Comparison of ENCODE assay signal across 30 mouse cellular contexts in the genomic region with DNA sequence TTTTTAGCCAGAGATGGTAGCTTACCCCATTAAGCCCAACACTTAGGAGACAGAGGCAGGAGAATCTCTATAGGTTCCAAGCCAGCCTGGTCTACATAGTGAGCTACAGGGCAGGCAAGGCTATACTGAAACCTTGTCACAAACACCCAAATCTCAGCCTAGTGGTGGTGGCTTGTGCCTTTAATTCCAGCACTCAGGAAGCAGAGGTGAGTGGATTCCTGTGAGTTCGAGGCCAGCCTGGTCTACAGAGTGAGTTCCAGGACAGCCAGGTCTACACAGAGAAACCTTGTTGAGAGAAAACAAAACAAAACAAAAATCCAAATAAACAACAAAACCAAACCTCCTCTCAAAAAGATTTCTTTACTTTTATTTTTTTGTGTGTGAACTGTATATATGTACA. TPM values are rescaled to one million over a fixed set of nuclear protein-coding genes. Genes with fewer than 3 reads are reported as not detected.
"Had no signal": no experiment of that assay in that cellular context is flagged by ENCODE, and none has a peak within 500 bp of the region (broad histone marks: within the 10 kb centered on the region; RNA-seq: fewer than 3 reads in every experiment).

No protein-coding gene starts in this region.

- H3K9me3 ChIP-seq: embryonic facial prominence, embryonic 10.5 days; embryonic facial prominence, embryonic 12.5 days; embryonic facial prominence, embryonic 13.5 days; embryonic facial prominence, embryonic 15.5 days; forebrain, embryonic 10.5 days; forebrain, embryonic 12.5 days; forebrain, embryonic 13.5 days; forebrain, embryonic 15.5 days had no signal

- H3K4me2 ChIP-seq: embryonic facial prominence, embryonic 12.5 days; embryonic facial prominence, embryonic 13.5 days; embryonic facial prominence, embryonic 15.5 days; forebrain, embryonic 12.5 days; forebrain, embryonic 13.5 days; forebrain, embryonic 15.5 days had no signal

- H3K27ac ChIP-seq: embryonic facial prominence, embryonic 10.5 days; embryonic facial prominence, embryonic 12.5 days; embryonic facial prominence, embryonic 13.5 days; embryonic facial prominence, embryonic 15.5 days; forebrain, embryonic 10.5 days; forebrain, embryonic 12.5 days; forebrain, embryonic 13.5 days; forebrain, embryonic 15.5 days; gastrocnemius, adult 2 months; heart, adult 2 months had no signal

- H3K27me3 ChIP-seq: forebrain, embryonic 12.5 days; forebrain, embryonic 13.5 days; forebrain, embryonic 15.5 days had no signal

- ATAC-seq: forebrain, embryonic 13.5 days; forebrain, embryonic 14.5 days; forebrain, embryonic 15.5 days; forebrain, embryonic 16.5 days; forebrain, postnatal 0 days had no signal

- H3K9ac ChIP-seq: embryonic facial prominence, embryonic 12.5 days; embryonic facial prominence, embryonic 13.5 days; embryonic facial prominence, embryonic 15.5 days; forebrain, embryonic 12.5 days; forebrain, embryonic 13.5 days; forebrain, embryonic 15.5 days; forebrain, postnatal 0 days had no signal

- H3K4me3 ChIP-seq: embryonic facial prominence, embryonic 10.5 days; embryonic facial prominence, embryonic 12.5 days; embryonic facial prominence, embryonic 13.5 days; embryonic facial prominence, embryonic 15.5 days; erythroblast, embryonic 14.5 days; forebrain, embryonic 10.5 days; forebrain, embryonic 12.5 days; forebrain, embryonic 13.5 days; forebrain, embryonic 15.5 days; gastrocnemius, adult 2 months; heart, adult 2 months had no signal

- H3K36me3 ChIP-seq: embryonic facial prominence, embryonic 10.5 days; embryonic facial prominence, embryonic 12.5 days; embryonic facial prominence, embryonic 13.5 days; embryonic facial prominence, embryonic 15.5 days had no signal

- DNase-seq: cerebellum, adult 2 months; cerebellum, adult 8-10 months; cerebellum, adult 9-10 months; cerebellum, adult 9-11 months; cerebellum, postnatal 10 days; cerebellum, postnatal 14 days; cerebellum, postnatal 25 days; cerebellum, postnatal 36 days; embryo, embryonic 11 days; forebrain, postnatal 0 days; gastrocnemius, adult 2 months; gastrocnemius, postnatal 10 days; gastrocnemius, postnatal 14 days; gastrocnemius, postnatal 25 days; gastrocnemius, postnatal 36 days; heart, adult 18-20 months; heart, adult 2 months had no signal

RNA-seq across cellular contexts. Expression of gene Tex14, which starts 50.0 kb away (rescaled TPM):
- total RNA-seq: gastrocnemius, adult 2 months; gastrocnemius, adult 8-10 months; gastrocnemius, postnatal 36 days; granulocyte monocyte progenitor cell, adult 5-6 weeks had no signal
- polyA plus RNA-seq: embryonic facial prominence, embryonic 10.5 days; erythroblast, embryonic 14.5 days; forebrain, embryonic 10.5 days; forebrain, embryonic 15.5 days had no signal
